ENCODE assay signal across 22 mouse cellular contexts in the genomic region with DNA sequence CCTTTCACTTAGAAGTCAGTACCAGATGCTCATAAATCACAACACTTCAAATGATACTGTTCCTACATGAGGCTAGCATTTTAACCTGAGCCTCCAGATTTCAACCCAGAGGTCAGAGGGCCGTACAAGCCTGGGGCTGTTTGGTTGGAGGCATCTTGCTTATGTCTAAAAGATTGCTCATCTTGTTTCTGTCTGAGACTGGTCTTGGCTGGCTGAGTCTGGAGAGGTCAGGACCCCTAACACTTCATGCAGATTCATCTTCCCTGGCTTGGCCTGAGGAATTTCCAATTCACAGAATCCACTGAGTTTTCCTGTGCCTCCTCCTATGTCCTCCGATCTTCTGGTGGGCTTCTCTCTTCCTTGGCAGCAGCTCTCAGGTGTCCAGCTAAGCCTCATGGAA. TPM values are rescaled to one million over a fixed set of nuclear protein-coding genes. Genes with fewer than 3 reads are reported as not detected.
"Had no signal": no experiment of that assay in that cellular context is flagged by ENCODE, and none has a peak within 500 bp of the region (broad histone marks: within the 10 kb centered on the region; RNA-seq: fewer than 3 reads in every experiment).

No protein-coding gene starts in this region.

- ATAC-seq: liver, postnatal 0 days; midbrain, embryonic 16.5 days had no signal

- H3K4me3 ChIP-seq: lung, embryonic 15.5 days; midbrain, embryonic 10.5 days; midbrain, embryonic 12.5 days; myocyte; neural tube, embryonic 13.5 days; neural tube, embryonic 15.5 days; stomach, embryonic 15.5 days had no signal

- H3K36me3 ChIP-seq: lung, embryonic 15.5 days; midbrain, embryonic 10.5 days; midbrain, embryonic 12.5 days; neural tube, embryonic 13.5 days; neural tube, embryonic 15.5 days; stomach, embryonic 15.5 days had no signal

- H3K4me1 ChIP-seq: lung, embryonic 15.5 days; stomach, embryonic 15.5 days had no signal

- H3K27me3 ChIP-seq: lung, embryonic 15.5 days; midbrain, embryonic 12.5 days; neural tube, embryonic 13.5 days; neural tube, embryonic 15.5 days; stomach, embryonic 15.5 days had no signal

- H3K27ac ChIP-seq: lung, embryonic 15.5 days; midbrain, embryonic 10.5 days; midbrain, embryonic 12.5 days; neural tube, embryonic 13.5 days; neural tube, embryonic 15.5 days; stomach, embryonic 15.5 days; stomach, postnatal 0 days had no signal

- H3K9ac ChIP-seq: liver, postnatal 0 days; lung, embryonic 15.5 days; midbrain, embryonic 12.5 days; neural tube, embryonic 13.5 days; neural tube, embryonic 15.5 days; stomach, embryonic 15.5 days had no signal

- H3K9me3 ChIP-seq: lung, embryonic 15.5 days; midbrain, embryonic 10.5 days; midbrain, embryonic 12.5 days; neural tube, embryonic 13.5 days; neural tube, embryonic 15.5 days; stomach, embryonic 15.5 days had no signal

- DNase-seq: liver, postnatal 0 days; lung, adult 2 months; lung, postnatal 10 days; lung, postnatal 4 days; midbrain, embryonic 14.5 days; retina, postnatal 1 day; right cerebral cortex, adult 18-20 months; right cerebral cortex, postnatal 25 days; right cerebral cortex, postnatal 4 days; thymus, adult 2 months; thymus, postnatal 25 days; thymus, postnatal 4 days had no signal

- H3K4me2 ChIP-seq: lung, embryonic 15.5 days; midbrain, embryonic 12.5 days; neural tube, embryonic 13.5 days; neural tube, embryonic 15.5 days; stomach, embryonic 15.5 days had no signal

RNA-seq across cellular contexts. Expression of gene Vwa3b, which starts 57.7 kb away (rescaled TPM):
- total RNA-seq: megakaryocyte-erythroid progenitor cell, adult 5-6 weeks had no signal
- polyA plus RNA-seq: myocyte had no signal
